Mouse (Mus musculus): ENCODE measurements around the gene Furin. TPM values are rescaled to one million over a fixed set of nuclear protein-coding genes. Genes with fewer than 3 reads are reported as not detected.

Furin gene
- total RNA-seq, 2 experiments from 2014 or later, result 104 to 113 TPM

DNA sequence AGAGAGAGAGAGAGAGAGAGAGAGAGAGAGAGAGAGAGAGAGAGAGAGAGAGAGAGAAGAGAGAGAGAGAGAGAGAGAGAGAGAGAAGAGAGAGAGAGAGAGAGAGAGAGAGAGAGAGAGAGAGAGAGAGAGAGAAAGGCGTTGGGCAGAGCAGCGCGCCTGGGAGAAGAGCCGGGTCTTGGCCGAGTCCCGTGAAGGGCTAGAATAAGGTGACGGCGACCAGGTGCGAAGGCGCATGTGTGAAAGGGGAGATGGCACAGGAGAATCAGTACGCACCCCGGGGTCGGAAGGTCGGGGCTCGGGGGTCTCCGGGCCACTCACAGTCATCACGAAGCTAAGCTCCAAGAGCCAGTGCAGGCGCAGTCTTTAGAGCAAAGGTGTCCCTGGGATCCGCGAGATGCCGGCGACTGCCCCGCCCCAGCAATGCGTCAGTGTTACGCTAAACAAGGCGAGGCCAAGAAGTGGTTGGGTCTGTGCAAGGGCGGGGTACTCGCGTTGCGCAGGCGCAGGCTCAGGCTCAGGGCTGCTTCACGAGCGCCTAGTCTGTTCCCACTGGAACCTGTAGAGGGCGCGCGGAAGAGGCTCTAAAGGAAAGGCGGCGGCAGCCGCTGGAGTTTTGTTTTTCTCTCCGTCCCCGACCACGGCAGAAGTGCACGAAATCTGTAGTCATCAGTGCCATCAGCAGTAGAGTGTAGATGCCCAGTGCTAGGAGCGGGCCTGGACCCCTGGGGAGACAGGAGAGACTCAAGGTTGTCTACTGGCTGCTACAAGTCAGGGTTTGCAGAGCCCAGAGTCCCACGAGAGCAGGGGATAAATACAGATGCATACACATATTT, 65.2 kb downstream of the Furin start:
- DNase-seq, result peak; percentile 99

DNA sequence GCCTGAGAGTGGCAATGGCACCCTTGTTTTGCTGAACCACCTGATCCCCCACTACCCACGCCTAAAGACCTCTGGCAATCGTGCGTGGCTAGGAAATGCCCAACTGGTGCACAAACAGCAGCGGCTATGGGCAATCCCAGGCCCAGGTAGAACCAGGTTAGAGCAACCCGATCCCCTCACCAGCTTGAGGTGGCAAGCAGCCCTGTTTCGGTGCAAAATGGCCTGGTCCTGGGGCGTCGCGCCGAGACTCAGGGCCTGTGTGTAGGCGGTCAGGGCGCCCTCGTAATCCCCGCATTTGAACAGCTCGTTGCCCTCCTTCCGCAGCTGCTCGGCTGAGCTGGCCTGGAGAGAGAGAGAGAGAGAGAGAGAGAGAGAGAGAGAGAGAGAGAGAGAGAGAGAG, 65.9 kb downstream of the Furin start:
- DNase-seq, result peak; percentile 41

Other genes with a start within 250 kb of the Furin start
- gene Sema4b, start 218.6 kb downstream of the Furin start, total RNA-seq (2021), result 10 to 100 TPM; 14.3 to 16.1 TPM
- 10 to 100 TPM; 26.2 to 27.7 TPM for gene Cib1, start 172.6 kb downstream of the Furin start, total RNA-seq (2021)
- 1 to 10 TPM; 2.5 to 2.6 TPM for gene Gdpgp1, start 172.6 kb downstream of the Furin start, total RNA-seq (2021)
- under 1 TPM; 0.47 to 0.86 TPM for gene Ttll13, start 159.1 kb downstream of the Furin start, total RNA-seq (2021)
- 10 to 100 TPM; 23.5 to 24.8 TPM for gene Ngrn, start 144.2 kb downstream of the Furin start, total RNA-seq (2021)
- 10 to 100 TPM; 10.6 TPM for gene Vps33b, start 135.8 kb downstream of the Furin start, total RNA-seq (2021)
- 100 to 1,000 TPM; 132 to 141 TPM for gene Prc1, start 111.0 kb downstream of the Furin start, total RNA-seq (2021)
- gene Rccd1, start 81.0 kb downstream of the Furin start, total RNA-seq (2021), result 1 to 10 TPM; 8.5 to 9.5 TPM
- gene Unc45a, start 64.4 kb downstream of the Furin start, total RNA-seq (2021), result 10 to 100 TPM; 22.9 to 24.9 TPM
- 10 to 100 TPM; 40.9 to 42.1 TPM for gene Hddc3, start 62.3 kb downstream of the Furin start, total RNA-seq (2021)
- 10 to 100 TPM; 65.0 to 65.6 TPM for gene Man2a2, start 34.1 kb downstream of the Furin start, total RNA-seq (2021)
- gene Fes, start 17.5 kb downstream of the Furin start, total RNA-seq (2021), result 10 to 100 TPM; 16.4 to 21.5 TPM
- gene Blm, start 129.7 kb upstream of the Furin start, total RNA-seq (2021), result 10 to 100 TPM; 15.5 to 16.5 TPM